Mouse (Mus musculus): ENCODE data around the gene Xylt1. TPM values are rescaled to one million over a fixed set of nuclear protein-coding genes. Genes with fewer than 3 reads are reported as not detected.
A peak's percentile ranks its signal among the peaks of the same experiment; 100 is the strongest.

Xylt1 gene
- polyA plus RNA-seq, 1 experiment from 2014 or later: 2.7 TPM

DNA sequence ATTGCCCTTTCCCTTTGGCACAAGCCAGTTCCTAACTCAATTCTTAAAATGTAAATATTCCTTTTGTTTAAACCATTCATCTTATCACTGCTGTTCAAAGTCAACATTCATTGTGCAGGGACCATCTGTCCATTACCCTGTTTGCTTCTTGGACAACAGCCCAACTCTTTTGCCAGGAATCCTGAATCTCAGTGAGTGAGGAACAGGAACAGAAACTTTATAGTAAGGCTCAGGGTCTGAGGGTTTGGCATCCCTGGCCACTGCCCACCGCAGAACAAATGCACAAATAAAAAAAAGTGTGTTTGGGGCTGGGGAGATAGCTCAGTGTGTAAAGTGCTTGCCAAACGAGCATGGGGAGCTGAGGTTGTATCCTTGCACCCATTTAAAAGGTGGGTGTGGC is 71.5 kb downstream of the Xylt1 start:
- no peak for ATAC-seq (ENCODE audit: insufficient number of reproducible peaks, insufficient read depth, low FRiP score, low read depth)
- no peaks in the 10 kb centered on the region for H3K9me3 ChIP-seq (ENCODE audit: control insufficient read depth, low read depth, low read length)
- 24% methylated on average over 2 of the region's 2 CpGs for WGBS

DNA sequence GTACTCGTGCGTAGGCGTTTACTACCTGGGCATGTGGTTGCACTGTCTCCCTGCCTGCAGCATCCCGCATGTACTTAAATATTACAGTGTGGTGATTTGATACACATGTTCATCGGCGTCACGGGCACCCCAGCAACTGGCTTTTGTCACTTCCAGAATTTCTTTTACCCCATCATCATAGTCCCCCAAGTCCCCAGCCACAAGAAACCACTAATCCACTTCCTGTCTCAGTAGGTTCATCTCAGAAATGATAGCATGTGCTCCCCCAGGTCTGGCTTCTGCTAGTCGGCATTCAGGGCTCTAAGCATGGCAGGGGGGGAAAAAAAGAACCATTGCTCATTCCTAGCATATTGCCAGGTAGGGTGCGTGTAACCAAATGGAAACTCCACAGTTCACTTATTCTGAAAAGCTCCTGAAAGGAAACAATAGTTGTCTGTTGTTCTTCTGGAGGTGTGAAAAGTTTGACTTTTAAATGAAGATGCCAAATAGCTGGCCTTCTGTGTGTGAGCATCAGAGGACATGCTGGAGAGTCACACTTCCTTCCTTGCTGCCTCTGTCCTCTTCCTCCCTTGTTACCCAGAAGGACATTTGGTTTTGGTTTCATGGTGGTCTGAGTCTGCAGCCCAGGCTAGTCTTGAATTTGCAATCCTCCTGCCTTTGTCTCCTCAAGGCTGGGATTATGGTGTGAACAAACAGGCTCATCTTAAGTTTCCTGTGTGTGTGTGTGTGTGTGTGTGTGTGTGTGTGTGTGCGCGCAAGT is 74.2 kb downstream of the Xylt1 start:
- ATAC-seq (ENCODE audit: insufficient number of reproducible peaks, insufficient read depth, low FRiP score, low read depth): no peak
- WGBS: 86% methylated on average over 11 of the region's 11 CpGs
- no peaks in the 10 kb centered on the region for H3K27me3 ChIP-seq (ENCODE audit: control insufficient read depth, insufficient read depth, low read length)

More for the DNA sequence above, 71.5 kb downstream of the Xylt1 start:
- H3K4me3 ChIP-seq (ENCODE audit: low read depth, low read length): no peak overlapping the region
- H3K4me1 ChIP-seq (ENCODE audit: control insufficient read depth, insufficient read depth, low read length): peaks cover 18% of the 10 kb centered on the region
- no peak overlapping the region for H3K27ac ChIP-seq (ENCODE audit: low read length)
- no peaks in the 10 kb centered on the region for H3K27me3 ChIP-seq (ENCODE audit: control insufficient read depth, insufficient read depth, low read length)
- no peak overlapping the region for H3K9ac ChIP-seq (replicated peaks; ENCODE audit: low read depth, low read length)
- H3K36me3 ChIP-seq (ENCODE audit: control insufficient read depth, insufficient read depth, low read length): no peaks in the 10 kb centered on the region
- no peak overlapping the region for H3K4me2 ChIP-seq (replicated peaks; ENCODE audit: low read depth, low read length)

DNA sequence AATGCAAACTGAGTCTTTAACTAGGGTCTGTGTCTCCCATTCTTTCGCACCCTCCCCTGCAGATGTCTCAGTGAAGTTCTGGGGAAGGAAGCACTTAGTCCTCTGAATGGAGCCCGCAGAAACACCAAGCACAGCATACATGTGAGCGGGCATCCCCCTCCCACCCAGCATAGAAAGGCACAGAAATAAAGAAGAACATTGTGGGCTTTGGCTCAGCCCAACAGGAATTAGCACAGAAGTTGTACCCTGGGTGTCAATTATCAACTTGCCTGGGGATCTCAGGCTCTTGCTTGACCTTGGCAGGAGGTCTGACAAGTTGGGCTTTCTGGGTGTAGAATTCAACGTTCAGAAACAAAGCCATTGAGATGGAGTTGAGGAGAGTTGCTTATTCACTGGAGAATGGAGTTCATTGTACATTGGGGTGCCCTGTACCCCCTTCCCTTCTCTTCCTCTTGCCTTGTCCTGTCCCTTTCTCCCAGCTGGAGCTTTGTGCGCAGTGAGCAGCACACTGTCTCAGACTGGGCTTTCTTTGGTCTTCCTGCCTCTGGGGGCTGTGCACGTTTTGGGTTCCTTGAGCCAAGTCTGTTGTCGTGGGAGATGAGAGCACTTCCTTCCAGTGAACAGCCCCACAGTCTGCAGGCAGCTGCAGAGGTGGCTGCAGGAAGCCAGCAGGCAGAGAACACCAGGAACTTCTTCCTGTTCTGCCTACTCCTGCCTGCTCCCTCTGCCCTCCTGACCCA is 81.6 kb downstream of the Xylt1 start:
- Histone ChIP-seq H3K4me2 (replicated peaks; ENCODE audit: low read depth, low read length) (no peak overlapping the region), H3K4me3 (ENCODE audit: low read depth, low read length) (no peak overlapping the region), H3K9me3 (ENCODE audit: control insufficient read depth, low read depth, low read length) (no peaks in the 10 kb centered on the region), H3K27me3 (ENCODE audit: control insufficient read depth, insufficient read depth, low read length) (no peaks in the 10 kb centered on the region), H3K36me3 (ENCODE audit: control insufficient read depth, insufficient read depth, low read length) (no peaks in the 10 kb centered on the region), H3K9ac (replicated peaks; ENCODE audit: low read depth, low read length) (no peak overlapping the region), H3K4me1 (ENCODE audit: control insufficient read depth, insufficient read depth, low read length) (0 out of 2 replicates have a peak, but pooled peaks cover 2% of the 10 kb centered on the region), H3K27ac (ENCODE audit: low read length) (no peak overlapping the region)
- WGBS: 56% methylated on average over 7 of the region's 7 CpGs
- 0 out of 2 replicates have a peak, but pooled peaks have one; percentile 20 for ATAC-seq (ENCODE audit: insufficient number of reproducible peaks, insufficient read depth, low FRiP score, low read depth)

More for the DNA sequence above, 74.2 kb downstream of the Xylt1 start:
- Histone ChIP-seq H3K9me3 (ENCODE audit: control insufficient read depth, low read depth, low read length) (no peaks in the 10 kb centered on the region), H3K4me1 (ENCODE audit: control insufficient read depth, insufficient read depth, low read length) (peaks cover 18% of the 10 kb centered on the region), H3K4me2 (replicated peaks; ENCODE audit: low read depth, low read length) (no peak overlapping the region), H3K9ac (replicated peaks; ENCODE audit: low read depth, low read length) (no peak overlapping the region), H3K4me3 (ENCODE audit: low read depth, low read length) (no peak overlapping the region), H3K27ac (ENCODE audit: low read length) (no peak overlapping the region), H3K36me3 (ENCODE audit: control insufficient read depth, insufficient read depth, low read length) (no peaks in the 10 kb centered on the region)

DNA sequence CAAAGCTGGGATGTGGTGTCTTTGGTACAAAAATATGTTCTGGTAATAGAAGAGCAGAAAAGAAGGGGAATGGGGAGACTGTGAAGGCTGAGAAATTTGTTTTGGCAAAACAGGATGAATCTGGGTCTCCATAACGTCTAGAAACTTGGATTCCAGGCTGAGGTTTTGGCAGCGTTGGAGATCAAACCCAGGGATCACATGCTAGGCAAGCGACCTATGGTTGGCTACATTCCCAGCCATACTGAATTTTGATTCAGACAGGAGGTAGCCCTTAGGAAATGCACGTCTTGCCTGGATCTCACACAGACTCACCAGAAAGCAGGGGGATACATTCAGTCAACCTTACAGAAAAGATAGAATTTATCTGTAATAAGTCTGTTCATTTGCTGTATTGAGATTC is 84.2 kb downstream of the Xylt1 start:
- no peak for ATAC-seq (ENCODE audit: insufficient number of reproducible peaks, insufficient read depth, low FRiP score, low read depth)
- H3K9me3 ChIP-seq (ENCODE audit: control insufficient read depth, low read depth, low read length): no peaks in the 10 kb centered on the region
- H3K27me3 ChIP-seq (ENCODE audit: control insufficient read depth, insufficient read depth, low read length): no peaks in the 10 kb centered on the region
- no peak overlapping the region for H3K4me3 ChIP-seq (ENCODE audit: low read depth, low read length)
- 57% methylated on average over 4 of the region's 4 CpGs for WGBS
- no peak overlapping the region for H3K9ac ChIP-seq (replicated peaks; ENCODE audit: low read depth, low read length)
- H3K27ac ChIP-seq (ENCODE audit: low read length): no peak overlapping the region
- no peaks in the 10 kb centered on the region for H3K36me3 ChIP-seq (ENCODE audit: control insufficient read depth, insufficient read depth, low read length)
- no peak overlapping the region for H3K4me2 ChIP-seq (replicated peaks; ENCODE audit: low read depth, low read length)
- H3K4me1 ChIP-seq (ENCODE audit: control insufficient read depth, insufficient read depth, low read length): peaks cover 2% of the 10 kb centered on the region; the same call in 1 of the 2 replicates

DNA sequence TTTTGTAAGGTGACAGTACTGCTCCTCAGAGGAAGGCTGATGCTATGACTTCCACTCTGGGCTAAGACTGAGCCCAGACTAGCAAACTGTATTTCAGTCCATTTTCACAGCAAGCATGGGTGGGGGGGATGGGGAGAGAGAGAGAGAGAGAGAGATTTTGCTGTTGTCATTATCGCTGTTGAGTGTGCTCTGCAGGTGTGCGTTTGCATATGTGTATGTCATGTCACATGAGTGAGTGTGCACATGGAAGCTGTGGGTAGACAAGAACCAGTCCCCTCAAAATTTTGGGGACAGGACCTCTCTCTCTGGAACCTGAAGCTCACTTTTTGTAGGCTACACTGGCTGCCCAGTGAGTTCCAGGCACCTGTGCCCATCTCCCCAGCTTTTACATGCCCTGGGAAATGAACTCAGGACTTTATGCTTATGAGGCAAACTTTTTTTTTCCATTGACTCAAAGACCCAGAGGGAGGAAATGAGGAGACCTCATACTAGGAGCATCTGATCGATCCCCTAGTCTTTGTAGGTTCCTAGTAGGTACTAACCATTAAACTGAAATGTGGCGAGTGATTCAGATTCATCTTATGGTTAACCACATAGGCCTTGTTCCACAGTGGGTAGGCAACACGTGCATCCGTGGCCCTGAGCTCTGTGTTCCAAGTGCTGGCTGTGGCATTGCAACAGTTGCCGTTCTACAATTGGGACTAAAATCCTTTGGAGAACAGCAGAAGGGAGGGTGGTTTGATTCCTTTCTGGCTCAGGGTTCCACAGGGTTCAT is 85.4 kb downstream of the Xylt1 start:
- Histone ChIP-seq H3K9ac (replicated peaks; ENCODE audit: low read depth, low read length) (no peak overlapping the region), H3K27me3 (ENCODE audit: control insufficient read depth, insufficient read depth, low read length) (no peaks in the 10 kb centered on the region), H3K4me3 (ENCODE audit: low read depth, low read length) (no peak overlapping the region), H3K9me3 (ENCODE audit: control insufficient read depth, low read depth, low read length) (no peaks in the 10 kb centered on the region), H3K36me3 (ENCODE audit: control insufficient read depth, insufficient read depth, low read length) (no peaks in the 10 kb centered on the region), H3K4me2 (replicated peaks; ENCODE audit: low read depth, low read length) (no peak overlapping the region), H3K27ac (ENCODE audit: low read length) (no peak overlapping the region), H3K4me1 (ENCODE audit: control insufficient read depth, insufficient read depth, low read length) (peaks cover 2% of the 10 kb centered on the region; the same call in 1 of the 2 replicates)
- ATAC-seq (ENCODE audit: insufficient number of reproducible peaks, insufficient read depth, low FRiP score, low read depth): no peak
- WGBS: 93% methylated on average over 7 of the region's 7 CpGs

DNA sequence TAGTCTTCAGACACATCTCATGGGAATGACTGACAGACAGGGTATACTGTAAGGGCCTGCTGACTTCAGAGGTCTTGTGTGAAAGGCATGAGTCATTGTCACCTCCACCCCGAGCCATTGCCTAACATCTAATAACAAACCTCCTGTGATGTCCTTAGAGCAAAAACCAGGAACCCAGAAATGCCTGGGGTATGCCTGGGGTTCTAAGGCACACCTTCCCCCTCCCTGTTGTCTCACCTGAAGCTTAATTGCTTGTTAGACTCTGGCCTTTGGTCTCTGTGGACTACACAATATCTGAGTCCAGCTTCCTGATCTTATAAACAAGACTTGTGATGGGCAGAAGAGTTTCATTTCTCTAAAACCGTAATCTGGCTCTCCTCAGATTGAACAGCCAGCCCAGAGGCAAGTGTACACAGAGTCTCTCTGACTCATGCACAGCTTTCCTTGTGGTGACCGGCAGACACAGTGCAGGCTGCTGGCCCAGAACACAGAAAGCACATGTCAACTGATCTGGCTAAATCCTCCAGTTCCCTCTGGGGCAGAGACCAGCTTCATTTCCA is 89.5 kb downstream of the Xylt1 start:
- WGBS: 44% methylated on average over 3 of the region's 3 CpGs
- Histone ChIP-seq H3K9me3 (ENCODE audit: control insufficient read depth, low read depth, low read length) (no peaks in the 10 kb centered on the region), H3K4me1 (ENCODE audit: control insufficient read depth, insufficient read depth, low read length) (peaks cover 10% of the 10 kb centered on the region), H3K27me3 (ENCODE audit: control insufficient read depth, insufficient read depth, low read length) (no peaks in the 10 kb centered on the region), H3K4me2 (replicated peaks; ENCODE audit: low read depth, low read length) (no peak overlapping the region), H3K36me3 (ENCODE audit: control insufficient read depth, insufficient read depth, low read length) (no peaks in the 10 kb centered on the region), H3K27ac (ENCODE audit: low read length) (no peak overlapping the region), H3K9ac (replicated peaks; ENCODE audit: low read depth, low read length) (no peak overlapping the region), H3K4me3 (ENCODE audit: low read depth, low read length) (no peak overlapping the region)
- ATAC-seq (ENCODE audit: insufficient number of reproducible peaks, insufficient read depth, low FRiP score, low read depth): no peak

DNA sequence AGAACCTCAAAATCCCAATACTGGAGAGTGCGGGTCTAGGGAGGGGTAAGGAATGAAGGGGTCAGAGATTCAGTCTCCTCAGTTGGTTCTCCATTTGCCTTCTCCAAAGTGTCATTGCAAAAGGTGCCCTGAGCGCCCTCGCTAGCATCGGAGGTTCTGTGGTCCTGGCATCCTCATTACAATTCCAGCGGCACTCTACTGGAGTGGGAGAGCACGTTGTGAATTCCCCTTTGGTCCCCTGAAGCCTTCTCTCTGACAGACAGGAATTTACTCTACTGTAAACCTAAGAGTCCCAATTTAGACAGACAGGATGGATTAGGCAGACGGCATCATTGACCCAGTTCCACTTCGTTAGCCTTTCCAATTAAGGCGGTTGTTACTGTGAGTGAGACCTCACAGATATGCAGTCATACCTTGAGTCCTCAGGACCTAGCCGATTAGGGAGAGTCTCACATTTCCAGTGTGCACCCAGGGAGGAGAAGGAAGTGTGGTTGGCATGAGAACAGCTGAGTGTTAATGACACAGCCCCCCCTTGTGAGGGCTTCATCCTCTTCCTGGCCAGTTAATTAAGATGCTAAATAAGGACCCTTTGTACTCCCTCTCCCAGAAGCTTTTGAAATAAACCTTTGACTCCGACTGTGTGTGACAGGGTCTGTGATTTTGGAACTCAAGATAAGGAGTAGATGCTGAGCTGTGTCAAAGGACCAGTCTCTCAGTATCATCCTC is 91.4 kb downstream of the Xylt1 start:
- WGBS: 49% methylated on average over 11 of the region's 11 CpGs
- Histone ChIP-seq H3K4me3 (ENCODE audit: low read depth, low read length) (no peak overlapping the region), H3K9ac (replicated peaks; ENCODE audit: low read depth, low read length) (no peak overlapping the region), H3K27ac (ENCODE audit: low read length) (no peak overlapping the region), H3K4me1 (ENCODE audit: control insufficient read depth, insufficient read depth, low read length) (peaks cover 10% of the 10 kb centered on the region), H3K9me3 (ENCODE audit: control insufficient read depth, low read depth, low read length) (no peaks in the 10 kb centered on the region), H3K4me2 (replicated peaks; ENCODE audit: low read depth, low read length) (no peak overlapping the region), H3K27me3 (ENCODE audit: control insufficient read depth, insufficient read depth, low read length) (no peaks in the 10 kb centered on the region), H3K36me3 (ENCODE audit: control insufficient read depth, insufficient read depth, low read length) (no peaks in the 10 kb centered on the region)
- no peak for ATAC-seq (ENCODE audit: insufficient number of reproducible peaks, insufficient read depth, low FRiP score, low read depth)

Measured in stomach, embryonic 14.5 days (tissue).